Comparison of ENCODE assay signal across 21 mouse cellular contexts in the genomic region with DNA sequence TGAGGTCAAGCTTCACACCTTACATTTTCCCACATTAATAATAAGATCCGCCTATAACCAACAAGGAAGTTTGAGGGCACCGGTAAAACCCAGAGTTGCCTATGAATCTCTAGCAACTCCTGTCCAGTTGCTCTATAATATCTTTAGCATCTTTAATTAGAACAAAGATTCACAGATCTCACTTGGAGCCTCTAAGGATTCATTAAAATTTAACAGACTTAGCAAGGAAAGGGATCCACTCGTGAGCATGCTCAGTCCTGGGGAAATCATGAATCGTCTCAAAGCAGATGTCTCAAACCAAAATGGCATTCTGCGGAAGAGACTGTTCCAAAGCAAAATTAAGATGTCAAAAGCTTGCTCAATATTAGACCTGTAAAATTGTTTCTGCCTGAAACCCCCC.
"Had no signal": no experiment of that assay in that cellular context is flagged by ENCODE, and none has a peak within 500 bp of the region (broad histone marks: within the 10 kb centered on the region; RNA-seq: fewer than 3 reads in every experiment).

No protein-coding gene starts in this region.

- H3K27me3 ChIP-seq: heart, embryonic 12.5 days; hindbrain, embryonic 13.5 days; hindbrain, embryonic 15.5 days; limb, embryonic 13.5 days; limb, embryonic 15.5 days; liver, embryonic 12.5 days had no signal

- H3K27ac ChIP-seq: heart, embryonic 10.5 days; hindbrain, embryonic 13.5 days; hindbrain, embryonic 15.5 days; hindbrain, postnatal 0 days; limb, embryonic 13.5 days; limb, embryonic 15.5 days; liver, embryonic 12.5 days; liver, embryonic 14.5 days had no signal

- H3K9ac ChIP-seq: forebrain, postnatal 0 days; heart, embryonic 12.5 days; hindbrain, embryonic 13.5 days; hindbrain, embryonic 15.5 days; limb, embryonic 13.5 days; limb, embryonic 15.5 days; liver, embryonic 12.5 days; liver, embryonic 14.5 days had no signal

- DNase-seq: forebrain, postnatal 0 days; gastrocnemius, postnatal 14 days; gastrocnemius, postnatal 36 days; heart, adult 18-20 months; heart, postnatal 14 days; heart, postnatal 36 days; kidney, postnatal 10 days; layer of hippocampus, adult 9-11 months; layer of hippocampus, postnatal 36 days; left cerebral cortex, postnatal 4 days; lung, adult 18-20 months had no signal

- H3K4me3 ChIP-seq: heart, embryonic 10.5 days; heart, embryonic 12.5 days; hindbrain, embryonic 13.5 days; hindbrain, embryonic 15.5 days; limb, embryonic 13.5 days; limb, embryonic 15.5 days; liver, embryonic 12.5 days had no signal

- ATAC-seq: forebrain, postnatal 0 days; hindbrain, postnatal 0 days; intestine, embryonic 16.5 days; liver, embryonic 12.5 days had no signal

- H3K9me3 ChIP-seq: heart, embryonic 10.5 days; heart, embryonic 12.5 days; hindbrain, embryonic 13.5 days; hindbrain, embryonic 15.5 days; limb, embryonic 13.5 days; limb, embryonic 15.5 days; liver, embryonic 12.5 days had no signal

- H3K4me2 ChIP-seq: heart, embryonic 12.5 days; hindbrain, embryonic 13.5 days; hindbrain, embryonic 15.5 days; limb, embryonic 13.5 days; limb, embryonic 15.5 days; liver, embryonic 12.5 days had no signal

- H3K36me3 ChIP-seq: heart, embryonic 10.5 days; heart, embryonic 12.5 days; hindbrain, embryonic 13.5 days; hindbrain, embryonic 15.5 days; limb, embryonic 13.5 days; limb, embryonic 15.5 days; liver, embryonic 12.5 days had no signal

- H3K4me1 ChIP-seq: heart, embryonic 10.5 days; hindbrain, embryonic 13.5 days; hindbrain, embryonic 15.5 days; limb, embryonic 13.5 days; limb, embryonic 15.5 days; liver, embryonic 12.5 days had no signal
